Mouse (Mus musculus): ENCODE results near the gene Zfp445.
"Not testable (repeated sequence)": the region's sequence is repeated elsewhere in the genome, so short reads cannot be mapped to it uniquely, and the experiment has no call there.

The Zfp445 gene

GRCm38 (mm10) chr9:122865697-122866166, at the start of gene Zfp445:
TSS of gene Zfp445 (minus strand) at chr9:122866006.
- peak; percentile 54 to 67 for DNase-seq (ENCODE audit: low spot score in 2 of 2)

GRCm38 (mm10) chr9:122902717-122903535, 37.1 kb upstream of the Zfp445 start:
- peak in 1 of 2 experiments; percentile 1 for DNase-seq (ENCODE audit: low spot score in 2 of 2)

GRCm38 (mm10) chr9:122901047-122901446, 35.2 kb upstream of the Zfp445 start:
- DNase-seq (ENCODE audit: low spot score in 2 of 2), result no peak

- DNase-seq (ENCODE audit: low spot score in 2 of 2), result peak in 1 of 2 experiments; percentile 27
Observed at GRCm38 (mm10) chr9:122886372-122887179, 20.8 kb upstream of the Zfp445 start.

- DNase-seq (ENCODE audit: low spot score in 2 of 2), result no peak
Observed at GRCm38 (mm10) chr9:122885385-122885784, 19.6 kb upstream of the Zfp445 start, which contains the start of gene Zkscan7. TSS of gene Zkscan7 (plus strand) at chr9:122885685.

GRCm38 (mm10) chr9:122875145-122875544, 9.3 kb upstream of the Zfp445 start:
- no peak for DNase-seq (ENCODE audit: low spot score in 2 of 2)

GRCm38 (mm10) chr9:122874653-122875052, 8.8 kb upstream of the Zfp445 start:
- no peak for DNase-seq (ENCODE audit: low spot score in 2 of 2)

- no peak for DNase-seq (ENCODE audit: low spot score in 2 of 2)
Observed at GRCm38 (mm10) chr9:122872595-122872994, 6.8 kb upstream of the Zfp445 start.

- no peak for DNase-seq (ENCODE audit: low spot score in 2 of 2)
Observed at GRCm38 (mm10) chr9:122866192-122866591, 386 bp upstream of the Zfp445 start.

- no peak for DNase-seq (ENCODE audit: low spot score in 2 of 2)
Observed at GRCm38 (mm10) chr9:122864848-122865247, 958 bp downstream of the Zfp445 start.

GRCm38 (mm10) chr9:122863731-122864130, 2.1 kb downstream of the Zfp445 start:
- DNase-seq (ENCODE audit: low spot score in 2 of 2), result no peak

- no peak for DNase-seq (ENCODE audit: low spot score in 2 of 2)
Observed at GRCm38 (mm10) chr9:122860752-122861151, 5.1 kb downstream of the Zfp445 start.

- no peak for DNase-seq (ENCODE audit: low spot score in 2 of 2)
Observed at GRCm38 (mm10) chr9:122856716-122857115, 9.1 kb downstream of the Zfp445 start.

- no peak for DNase-seq (ENCODE audit: low spot score in 2 of 2)
Observed at GRCm38 (mm10) chr9:122855617-122856016, 10.2 kb downstream of the Zfp445 start.

GRCm38 (mm10) chr9:122855141-122855540, 10.7 kb downstream of the Zfp445 start:
- DNase-seq (ENCODE audit: low spot score in 2 of 2), result not testable (repeated sequence)

GRCm38 (mm10) chr9:122854526-122854925, 11.3 kb downstream of the Zfp445 start:
- no peak for DNase-seq (ENCODE audit: low spot score in 2 of 2)

GRCm38 (mm10) chr9:122847811-122848311, 17.9 kb downstream of the Zfp445 start:
- DNase-seq (ENCODE audit: low spot score in 2 of 2), result not testable (repeated sequence)

- no peak for DNase-seq (ENCODE audit: low spot score in 2 of 2)
Observed at GRCm38 (mm10) chr9:122846156-122846555, 19.6 kb downstream of the Zfp445 start.

- no peak for DNase-seq (ENCODE audit: low spot score in 2 of 2)
Observed at GRCm38 (mm10) chr9:122845621-122846020, 20.2 kb downstream of the Zfp445 start.

GRCm38 (mm10) chr9:122843760-122844159, 22.0 kb downstream of the Zfp445 start, which contains the start of gene Gm35549:
TSS of gene Gm35549 (minus strand) at chr9:122844035.
- DNase-seq (ENCODE audit: low spot score in 2 of 2), result no peak

- peak in 1 of 2 experiments; percentile 5 for DNase-seq (ENCODE audit: low spot score in 2 of 2)
Observed at GRCm38 (mm10) chr9:122837680-122838079, 28.1 kb downstream of the Zfp445 start.

- DNase-seq (ENCODE audit: low spot score in 2 of 2), result no peak
Observed at GRCm38 (mm10) chr9:122837216-122837615, 28.6 kb downstream of the Zfp445 start.
